Mouse (Mus musculus): ENCODE data around the gene Grip1.

- TF ChIP-seq CTCF (IDR thresholded peaks at IDR 0.05; ENCODE audit: low read depth, low read length) (no peak), POLR2A (IDR thresholded peaks at IDR 0.05; ENCODE audit: extremely low read depth, insufficient read depth, low read length) (no peak)
These were observed 624.2 kb downstream of the Grip1 start for GRCm38 (mm10) chr10:120077850-120078249.

All from liver, adult 2 months (tissue).